14 mouse cellular contexts compared by ENCODE assay signal in genomic region chr7:46399676-46400075, GRCm38 (mm10). TPM values are rescaled to one million over a fixed set of nuclear protein-coding genes. Genes with fewer than 3 reads are reported as not detected.
DNase-seq lines count a peak whose midpoint lies in the region; ATAC-seq lines count a peak whose summit lies in the region.
"Had no signal": no experiment of that assay in that cellular context is flagged by ENCODE, and none has a peak within 500 bp of the region (broad histone marks: within the 10 kb centered on the region; RNA-seq: fewer than 3 reads in every experiment).

No protein-coding gene starts in this region.

- WGBS in hindbrain, embryonic 12.5 days: 91% methylated on average over 1 of the region's 1 CpGs
- WGBS in hindbrain, embryonic 11.5 days: 94% methylated on average over 1 of the region's 1 CpGs
- WGBS in forebrain, embryonic 16.5 days: 93% methylated on average over 1 of the region's 1 CpGs
- 90% methylated on average over 1 of the region's 1 CpGs for WGBS in neural tube, embryonic 13.5 days

- no peak overlapping the region for H3K9ac ChIP-seq in hindbrain, embryonic 12.5 days
- no peak overlapping the region for H3K9ac ChIP-seq in hindbrain, embryonic 11.5 days (ENCODE audit: low read depth, low read length)
- H3K9ac ChIP-seq in forebrain, embryonic 16.5 days (replicated peaks; ENCODE audit: low read depth, low read length): peak overlapping the region; percentile 49; the same call in 1 of the 2 replicates
- H3K9ac ChIP-seq in neural tube, embryonic 13.5 days: no peak overlapping the region
- H3K9ac ChIP-seq: heart, embryonic 12.5 days; kidney, embryonic 15.5 days; liver, embryonic 12.5 days had no signal

- H3K27me3 ChIP-seq in hindbrain, embryonic 12.5 days: peaks cover 55% of the 10 kb centered on the region
- peaks cover 46% of the 10 kb centered on the region for H3K27me3 ChIP-seq in hindbrain, embryonic 11.5 days (ENCODE audit: control insufficient read depth, insufficient read depth, low read length)
- peaks cover 17% of the 10 kb centered on the region for H3K27me3 ChIP-seq in forebrain, embryonic 16.5 days (replicated peaks; ENCODE audit: control insufficient read depth, insufficient read depth, low read length)
- H3K27me3 ChIP-seq in neural tube, embryonic 13.5 days: peaks cover 43% of the 10 kb centered on the region

- no peak for ATAC-seq in hindbrain, embryonic 12.5 days (ENCODE audit: low FRiP score)
- no peak for ATAC-seq in hindbrain, embryonic 11.5 days (ENCODE audit: low FRiP score)
- no peak for ATAC-seq in forebrain, embryonic 16.5 days
- ATAC-seq in neural tube, embryonic 13.5 days (ENCODE audit: low read depth): no peak
- ATAC-seq: liver, embryonic 12.5 days had no signal

- H3K4me3 ChIP-seq in hindbrain, embryonic 12.5 days: no peak overlapping the region
- no peak overlapping the region for H3K4me3 ChIP-seq in hindbrain, embryonic 11.5 days (ENCODE audit: low read depth, low read length)
- peak overlapping the region; percentile 34 for H3K4me3 ChIP-seq in forebrain, embryonic 16.5 days (replicated peaks; ENCODE audit: low read length)
- H3K4me3 ChIP-seq in neural tube, embryonic 13.5 days: peak overlapping the region; percentile 86
- H3K4me3 ChIP-seq: heart, embryonic 12.5 days; kidney, embryonic 15.5 days; liver, embryonic 12.5 days had no signal

- no peak overlapping the region for H3K27ac ChIP-seq in hindbrain, embryonic 12.5 days
- H3K27ac ChIP-seq in hindbrain, embryonic 11.5 days (ENCODE audit: low read depth, low read length): no peak overlapping the region
- H3K27ac ChIP-seq in forebrain, embryonic 16.5 days (ENCODE audit: low read length): no peak overlapping the region
- H3K27ac ChIP-seq in neural tube, embryonic 13.5 days (replicated peaks): no peak overlapping the region
- H3K27ac ChIP-seq: kidney, embryonic 15.5 days; liver, embryonic 12.5 days had no signal

- no peaks in the 10 kb centered on the region; the same call in 1 of the 2 replicates for H3K9me3 ChIP-seq in hindbrain, embryonic 12.5 days (replicated peaks)
- no peaks in the 10 kb centered on the region for H3K9me3 ChIP-seq in hindbrain, embryonic 11.5 days (ENCODE audit: control insufficient read depth, low read length)
- H3K9me3 ChIP-seq in forebrain, embryonic 16.5 days (ENCODE audit: control insufficient read depth, low read length): no peaks in the 10 kb centered on the region
- no peaks in the 10 kb centered on the region for H3K9me3 ChIP-seq in neural tube, embryonic 13.5 days
- H3K9me3 ChIP-seq: heart, embryonic 12.5 days; kidney, embryonic 15.5 days; liver, embryonic 12.5 days had no signal

- no peaks in the 10 kb centered on the region for H3K36me3 ChIP-seq in hindbrain, embryonic 12.5 days
- H3K36me3 ChIP-seq in hindbrain, embryonic 11.5 days (ENCODE audit: control insufficient read depth, insufficient read depth, low read length): no peaks in the 10 kb centered on the region
- H3K36me3 ChIP-seq in forebrain, embryonic 16.5 days (ENCODE audit: control insufficient read depth, insufficient read depth): no peaks in the 10 kb centered on the region
- H3K36me3 ChIP-seq in neural tube, embryonic 13.5 days: no peaks in the 10 kb centered on the region
- H3K36me3 ChIP-seq: G1E; heart, embryonic 12.5 days; kidney, embryonic 15.5 days; liver, embryonic 12.5 days had no signal

- DNase-seq in hindbrain, embryonic 11.5 days (ENCODE audit: low spot score): no peak
- peak; percentile 65 for DNase-seq in cerebellum, adult 9-10 months
- no peak for DNase-seq in kidney, adult 9 months
- DNase-seq in spleen, postnatal 10 days (ENCODE audit: low spot score in 2 of 2): no peak
- DNase-seq: adrenal gland, postnatal 10 days; gastrocnemius, postnatal 36 days; layer of hippocampus, adult 9-11 months had no signal

- peaks cover 49% of the 10 kb centered on the region for H3K4me1 ChIP-seq in hindbrain, embryonic 12.5 days
- H3K4me1 ChIP-seq in hindbrain, embryonic 11.5 days (replicated peaks; ENCODE audit: control insufficient read depth, insufficient read depth, low read length): peaks cover 4% of the 10 kb centered on the region
- H3K4me1 ChIP-seq in forebrain, embryonic 16.5 days (replicated peaks; ENCODE audit: control insufficient read depth, insufficient read depth, low read length): peaks cover 47% of the 10 kb centered on the region
- H3K4me1 ChIP-seq in neural tube, embryonic 13.5 days (replicated peaks): peaks cover 65% of the 10 kb centered on the region

- peak overlapping the region; percentile 84 for H3K4me2 ChIP-seq in hindbrain, embryonic 12.5 days (replicated peaks)
- no peak overlapping the region for H3K4me2 ChIP-seq in hindbrain, embryonic 11.5 days (replicated peaks; ENCODE audit: low read depth, low read length)
- H3K4me2 ChIP-seq in forebrain, embryonic 16.5 days (ENCODE audit: low read length): peak overlapping the region; percentile 87
- H3K4me2 ChIP-seq in neural tube, embryonic 13.5 days: peak overlapping the region; percentile 65
- H3K4me2 ChIP-seq: heart, embryonic 12.5 days; kidney, embryonic 15.5 days; liver, embryonic 12.5 days had no signal

RNA-seq across cellular contexts. Expression of gene Kcnc1, which starts 3.4 kb away (rescaled TPM):
- 8.2 and 9.8 TPM in 2 replicates for polyA plus RNA-seq in hindbrain, embryonic 12.5 days (2016; fragmentation: Nextera tagmentation; extraction: Ambion mirVana)
- 1.7 and 3.1 TPM in 2 replicates for polyA plus RNA-seq in hindbrain, embryonic 11.5 days (2014; fragmentation: Nextera tagmentation; extraction: Ambion mirVana)
- polyA plus RNA-seq in forebrain, embryonic 16.5 days (2015; fragmentation: Nextera tagmentation; extraction: Ambion mirVana): 7.6 and 8.4 TPM in 2 replicates
- polyA plus RNA-seq in neural tube, embryonic 13.5 days (2015; fragmentation: Nextera tagmentation; extraction: Ambion mirVana): 8.5 and 12.2 TPM in 2 replicates
- polyA plus RNA-seq: G1E had no signal

RNA-seq across cellular contexts. Expression of gene Myod1, which starts 23.4 kb away (rescaled TPM):
- 2.6 and 12.1 TPM in 2 replicates for polyA plus RNA-seq in hindbrain, embryonic 12.5 days (2016; fragmentation: Nextera tagmentation; extraction: Ambion mirVana)
- polyA plus RNA-seq in hindbrain, embryonic 11.5 days (2014; fragmentation: Nextera tagmentation; extraction: Ambion mirVana): 1.2 and 3.2 TPM in 2 replicates
- polyA plus RNA-seq in forebrain, embryonic 16.5 days (2015; fragmentation: Nextera tagmentation; extraction: Ambion mirVana): 0.14 TPM in 1 of 2 replicates, not detected in the other
- 2.2 and 8.1 TPM in 2 replicates for polyA plus RNA-seq in neural tube, embryonic 13.5 days (2015; fragmentation: Nextera tagmentation; extraction: Ambion mirVana)
- polyA plus RNA-seq: G1E had no signal

Comparison
In these comparisons a context has a peak if more than half of its experiments do, and no peak if none do; other contexts are left out.
1. H3K4me3 ChIP-seq: peak in forebrain, embryonic 16.5 days (single experiment) and neural tube, embryonic 13.5 days (single experiment); none in hindbrain, embryonic 12.5 days (single experiment) and hindbrain, embryonic 11.5 days (single experiment).